In the genomic region with DNA sequence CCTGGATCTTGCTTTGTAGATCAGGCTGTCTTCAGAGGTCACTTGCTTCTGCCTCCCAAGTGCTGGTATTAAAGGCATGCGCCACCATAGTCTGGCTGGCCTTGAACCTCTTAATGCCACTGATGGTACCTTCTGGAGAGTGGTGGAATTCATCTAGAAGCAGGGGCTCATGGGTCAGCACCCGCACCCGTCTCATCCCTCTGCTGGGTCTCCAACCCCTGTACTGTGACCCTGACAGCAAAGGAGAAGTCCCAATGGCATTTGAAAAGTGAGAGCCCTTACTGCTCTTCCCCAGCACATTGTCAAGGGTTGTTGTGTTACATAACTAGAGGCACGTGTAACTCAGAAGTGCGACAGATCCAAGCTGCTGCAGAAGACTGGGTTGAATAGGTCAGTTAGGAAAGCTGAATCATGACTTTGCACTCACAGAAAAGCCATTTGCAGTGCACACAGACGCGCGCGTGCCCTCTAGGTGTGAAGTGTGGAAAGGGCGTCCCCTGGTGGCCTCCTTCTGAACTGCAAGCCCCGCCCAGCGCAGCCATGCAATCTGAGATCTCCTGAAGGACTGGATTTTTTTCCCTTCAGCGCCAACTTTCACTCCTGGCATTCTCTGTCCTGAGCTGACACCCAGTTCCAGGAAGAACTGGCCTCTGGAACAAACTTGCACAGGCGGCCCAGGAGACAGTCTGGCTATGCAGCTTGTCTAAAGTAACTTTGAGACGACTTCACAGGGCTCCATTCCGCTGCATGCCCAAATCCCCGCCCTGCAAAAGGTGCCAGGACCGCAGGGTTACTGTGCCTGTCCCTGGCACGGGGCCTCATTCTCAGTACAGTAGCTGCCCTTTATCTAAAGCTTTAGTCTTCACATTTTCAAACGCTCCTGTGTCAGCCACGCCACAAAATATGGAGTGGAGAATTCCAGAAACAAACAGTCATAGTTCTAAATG, we compare ENCODE assay signal across 8 mouse cellular contexts. TPM values are rescaled to one million over a fixed set of nuclear protein-coding genes. Genes with fewer than 3 reads are reported as not detected.
A peak's percentile ranks its signal among the peaks of the same experiment; 100 is the strongest.
DNase-seq lines count a peak whose midpoint lies in the region; ATAC-seq and TF ChIP-seq lines count a peak whose summit lies in the region.

No protein-coding gene starts in this region.

- no peak overlapping the region for H3K4me3 ChIP-seq in bone marrow, adult 2 months (replicated peaks; ENCODE audit: control insufficient read depth, low read depth, low read length)
- H3K4me3 ChIP-seq in embryonic fibroblast, embryonic 13.5 days (ENCODE audit: insufficient read depth, low read length) = no peak overlapping the region
- peak overlapping the region; percentile 7; the same call in 1 of the 2 replicates for H3K4me3 ChIP-seq in heart, embryonic 10.5 days
- no peak overlapping the region for H3K4me3 ChIP-seq in kidney, embryonic 15.5 days (replicated peaks)
- H3K4me3 ChIP-seq in myocyte = peak overlapping the region; percentile 8

- no peak overlapping the region for H3K9ac ChIP-seq in kidney, embryonic 15.5 days

- DNase-seq in 416B (ENCODE audit: low read depth) = peak; percentile 80
- DNase-seq in heart, embryonic 10.5 days (ENCODE audit: low spot score) = peak; percentile 93
- peak; percentile 81 for DNase-seq in liver
- peak; percentile 80 to 94 for DNase-seq in spleen, postnatal 4 days (ENCODE audit: low spot score in 2 of 2)

- TF ChIP-seq POLR2A in bone marrow, adult 2 months (IDR thresholded peaks at IDR 0.05; ENCODE audit: borderline replicate concordance, control insufficient read depth, low read depth, low read length) = no peak
- TF ChIP-seq POLR2A in embryonic fibroblast, embryonic 13.5 days (IDR thresholded peaks at IDR 0.05; ENCODE audit: low read depth, low read length) = no peak
- TF ChIP-seq POLR2A in myocyte (IDR thresholded peaks at IDR 0.05; ENCODE audit: insufficient read length, low read depth) = no peak

- H3K9me3 ChIP-seq in heart, embryonic 10.5 days = no peaks in the 10 kb centered on the region
- H3K9me3 ChIP-seq in kidney, embryonic 15.5 days (replicated peaks) = no peaks in the 10 kb centered on the region

- no peaks in the 10 kb centered on the region for H3K36me3 ChIP-seq in heart, embryonic 10.5 days
- H3K36me3 ChIP-seq in kidney, embryonic 15.5 days = no peaks in the 10 kb centered on the region
- H3K36me3 ChIP-seq in myocyte (ENCODE audit: control insufficient read depth, insufficient read depth) = no peaks in the 10 kb centered on the region

- ATAC-seq in kidney, embryonic 15.5 days (replicated peaks; ENCODE audit: low FRiP score) = peak; percentile 63

- H3K4me1 ChIP-seq in bone marrow, adult 2 months (ENCODE audit: control insufficient read depth, insufficient read depth, low read length) = no peaks in the 10 kb centered on the region
- no peaks in the 10 kb centered on the region; the same call in 1 of the 2 replicates for H3K4me1 ChIP-seq in embryonic fibroblast, embryonic 13.5 days (ENCODE audit: control insufficient read depth, insufficient read depth, low read length)
- peaks cover 57% of the 10 kb centered on the region for H3K4me1 ChIP-seq in heart, embryonic 10.5 days
- peaks cover 40% of the 10 kb centered on the region for H3K4me1 ChIP-seq in kidney, embryonic 15.5 days

- TF ChIP-seq CTCF in bone marrow, adult 2 months (IDR thresholded peaks at IDR 0.05; ENCODE audit: control insufficient read depth, insufficient read depth, low read length) = peak; percentile 98
- TF ChIP-seq CTCF in embryonic fibroblast, embryonic 13.5 days (IDR thresholded peaks at IDR 0.05; ENCODE audit: borderline replicate concordance, insufficient read depth, low read length) = peak; percentile 99

- no peaks in the 10 kb centered on the region for H3K79me2 ChIP-seq in myocyte (ENCODE audit: control insufficient read depth, insufficient read depth)

- WGBS in bone marrow, adult 2 months = 27% methylated on average over 21 of the region's 21 CpGs
- 28% methylated on average over 21 of the region's 21 CpGs for WGBS in heart, embryonic 10.5 days
- 29% methylated on average over 21 of the region's 21 CpGs for WGBS in kidney, embryonic 15.5 days

- no peak overlapping the region for H3K27ac ChIP-seq in bone marrow, adult 2 months (ENCODE audit: control insufficient read depth, insufficient read depth, low read depth, low read length, poor library complexity)
- no peak overlapping the region for H3K27ac ChIP-seq in embryonic fibroblast, embryonic 13.5 days (ENCODE audit: insufficient read depth, low read length)
- H3K27ac ChIP-seq in heart, embryonic 10.5 days = peak overlapping the region; percentile 63
- no peak overlapping the region for H3K27ac ChIP-seq in kidney, embryonic 15.5 days

- H3ac ChIP-seq in myocyte (ENCODE audit: control insufficient read depth, insufficient read length) = no peak overlapping the region

- peak overlapping the region; percentile 42 for H3K4me2 ChIP-seq in kidney, embryonic 15.5 days
- H3K4me2 ChIP-seq in myocyte (ENCODE audit: low read depth) = peak overlapping the region; percentile 92

- peaks cover 21% of the 10 kb centered on the region; the same call in 1 of the 2 replicates for H3K27me3 ChIP-seq in heart, embryonic 10.5 days (ENCODE audit: insufficient read depth, poor library complexity, severe bottlenecking)
- H3K27me3 ChIP-seq in kidney, embryonic 15.5 days = 0 out of 2 replicates have a peak, but pooled peaks cover 14% of the 10 kb centered on the region
- no peaks in the 10 kb centered on the region for H3K27me3 ChIP-seq in myocyte (ENCODE audit: control insufficient read depth, insufficient read depth, insufficient read length)

TF ChIP-seq in myocyte, 11 proteins besides CTCF, POLR2A, EP300 and RAD21:
- TF ChIP-seq SRF (IDR thresholded peaks at IDR 0.05; ENCODE audit: control insufficient read depth, insufficient read length, low read depth) (no peak), POLR2AphosphoS2 (IDR thresholded peaks at IDR 0.05; ENCODE audit: insufficient read length, low read depth) (no peak)
TF ChIP-seq in myocyte: peak in this region for 0.

RNA-seq across cellular contexts. Expression of gene Ddr1, which starts 21.1 kb away (rescaled TPM):
- polyA plus RNA-seq in bone marrow, adult 2 months (2011; ENCODE audit: insufficient read depth, insufficient read length, low replicate concordance, missing spikeins) = 2.4 and 6.0 TPM in 2 replicates
- 42.9 and 46.3 TPM in 2 replicates for polyA plus RNA-seq in embryonic fibroblast, embryonic 13.5 days (2011; ENCODE audit: insufficient read length, low read depth, missing spikeins)
- polyA plus RNA-seq in heart, embryonic 10.5 days (2016; fragmentation: Nextera tagmentation; extraction: Ambion mirVana) = 109 and 158 TPM in 2 replicates
- polyA plus RNA-seq in kidney, embryonic 15.5 days (2015; fragmentation: Nextera tagmentation; extraction: Ambion mirVana) = 83.0 and 86.1 TPM in 2 replicates
- polyA plus RNA-seq in myocyte (2012; fragmentation: generic; extraction: Trizol) = 65.6 TPM

RNA-seq across cellular contexts. Expression of gene Gtf2h4, which starts 52.0 kb away (rescaled TPM):
- 12.5 and 21.1 TPM in 2 replicates for polyA plus RNA-seq in bone marrow, adult 2 months (2011; ENCODE audit: insufficient read depth, insufficient read length, low replicate concordance, missing spikeins)
- 28.7 and 40.5 TPM in 2 replicates for polyA plus RNA-seq in embryonic fibroblast, embryonic 13.5 days (2011; ENCODE audit: insufficient read length, low read depth, missing spikeins)
- 34.7 and 43.5 TPM in 2 replicates for polyA plus RNA-seq in heart, embryonic 10.5 days (2016; fragmentation: Nextera tagmentation; extraction: Ambion mirVana)
- polyA plus RNA-seq in kidney, embryonic 15.5 days (2015; fragmentation: Nextera tagmentation; extraction: Ambion mirVana) = 48.5 and 49.9 TPM in 2 replicates
- 27.4 TPM for polyA plus RNA-seq in myocyte (2012; fragmentation: generic; extraction: Trizol)

RNA-seq across cellular contexts. Expression of gene Vars2, which starts 58.2 kb away (rescaled TPM):
- polyA plus RNA-seq in bone marrow, adult 2 months (2011; ENCODE audit: insufficient read depth, insufficient read length, low replicate concordance, missing spikeins) = 13.1 and 25.0 TPM in 2 replicates
- 12.3 and 14.3 TPM in 2 replicates for polyA plus RNA-seq in embryonic fibroblast, embryonic 13.5 days (2011; ENCODE audit: insufficient read length, low read depth, missing spikeins)
- 17.5 and 18.6 TPM in 2 replicates for polyA plus RNA-seq in heart, embryonic 10.5 days (2016; fragmentation: Nextera tagmentation; extraction: Ambion mirVana)
- polyA plus RNA-seq in kidney, embryonic 15.5 days (2015; fragmentation: Nextera tagmentation; extraction: Ambion mirVana) = 15.9 and 18.8 TPM in 2 replicates
- 13.7 TPM for polyA plus RNA-seq in myocyte (2012; fragmentation: generic; extraction: Trizol)

Comparison
In these comparisons a context has a peak if more than half of its experiments do, and no peak if none do; other contexts are left out.
1. H3K4me3 ChIP-seq: peak in heart, embryonic 10.5 days (single experiment) and myocyte (single experiment); none in bone marrow, adult 2 months (single experiment), embryonic fibroblast, embryonic 13.5 days (single experiment) and kidney, embryonic 15.5 days (single experiment).
2. Peak in every context shown above with its lines, with median percentiles within 50 percentile points of each other: DNase-seq.